Mouse (Mus musculus): ENCODE measurements around the gene Psapl1. TPM values are rescaled to one million over a fixed set of nuclear protein-coding genes. Genes with fewer than 3 reads are reported as not detected.

The Psapl1 gene
- polyA plus RNA-seq, 1 experiment from 2014 or later = 0.12 TPM

DNA sequence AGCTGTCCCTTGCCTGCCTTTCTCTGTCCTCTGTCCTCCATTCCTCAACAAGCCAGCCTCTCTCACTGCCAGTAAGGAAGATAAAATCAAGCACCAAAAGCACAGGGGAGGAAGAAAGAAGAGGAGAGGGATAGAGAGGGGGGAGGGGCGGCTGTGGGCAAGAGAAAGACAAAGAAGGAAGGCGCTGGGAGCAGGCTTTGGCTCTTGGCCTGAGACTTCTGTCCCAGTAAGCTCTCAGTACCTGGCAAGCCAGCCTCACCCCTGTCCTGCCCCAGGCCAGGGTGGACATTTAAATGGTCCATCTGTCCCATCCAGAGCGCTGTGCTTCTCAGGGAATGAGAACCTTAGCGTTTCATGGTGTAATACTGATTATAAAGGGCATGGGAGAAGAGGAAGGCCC lies 9.2 kb upstream of the Psapl1 start:
- Histone ChIP-seq H3K27me3 (ENCODE audit: control insufficient read depth, insufficient read depth, low read length) (no peaks in the 10 kb centered on the region), H3K4me3 (ENCODE audit: low read length) (no peak overlapping the region), H3K9me3 (replicated peaks; ENCODE audit: control insufficient read depth, low read length) (no peaks in the 10 kb centered on the region), H3K9ac (ENCODE audit: low read length) (no peak overlapping the region), H3K4me1 (ENCODE audit: control insufficient read depth, insufficient read depth, low read length) (peaks cover 4% of the 10 kb centered on the region; the same call in 1 of the 2 replicates), H3K27ac (ENCODE audit: low read length) (no peak overlapping the region), H3K36me3 (ENCODE audit: control insufficient read depth, insufficient read depth) (no peaks in the 10 kb centered on the region), H3K4me2 (ENCODE audit: low read depth, low read length) (no peak overlapping the region)
- no peak for ATAC-seq (replicated peaks; ENCODE audit: extremely low read depth, insufficient read depth, low FRiP score)
- 61% methylated on average over 4 of the region's 4 CpGs for WGBS

DNA sequence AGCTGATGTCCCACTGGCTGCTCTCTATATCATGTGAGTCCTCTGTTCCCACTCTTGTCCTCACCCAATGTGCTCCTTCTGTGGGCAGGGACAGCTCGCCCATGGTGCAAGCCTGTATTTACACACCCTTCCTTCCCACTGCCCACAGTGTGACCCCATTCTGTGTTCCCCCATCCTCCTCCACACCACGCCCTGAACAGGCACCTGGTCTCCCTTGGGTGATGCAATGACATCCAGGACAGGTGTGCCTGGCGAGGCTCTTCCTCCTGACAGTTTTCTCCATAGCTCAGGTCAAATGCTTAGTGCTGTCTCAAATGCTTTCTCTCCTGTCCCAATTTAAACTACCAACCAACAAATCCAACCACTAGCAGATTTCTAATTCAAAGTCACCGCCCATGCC lies 8.4 kb upstream of the Psapl1 start:
- WGBS = 89% methylated on average over 4 of the region's 4 CpGs

DNA sequence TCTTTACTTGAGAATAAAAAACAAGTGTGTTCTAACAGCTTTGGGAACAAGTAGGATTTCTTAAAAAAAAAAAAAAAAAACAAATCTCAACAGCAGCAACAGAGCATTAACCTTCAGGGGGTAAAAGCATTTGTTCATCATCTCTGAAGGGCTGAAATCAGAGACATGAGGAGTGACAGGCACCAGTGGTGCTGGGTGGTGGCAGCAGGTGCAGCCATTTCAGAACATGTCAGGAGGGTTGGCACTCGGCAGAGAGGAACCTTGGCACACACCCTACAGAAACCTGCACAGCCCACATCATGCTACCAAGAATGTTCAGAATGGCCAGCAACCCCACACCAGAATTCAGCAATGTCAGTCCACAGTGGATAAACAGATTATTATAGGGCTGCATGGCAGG lies 4.3 kb upstream of the Psapl1 start:
- ATAC-seq (replicated peaks; ENCODE audit: extremely low read depth, insufficient read depth, low FRiP score) = no peak
- Histone ChIP-seq H3K9me3 (replicated peaks; ENCODE audit: control insufficient read depth, low read length) (no peaks in the 10 kb centered on the region), H3K27ac (ENCODE audit: low read length) (no peak overlapping the region), H3K36me3 (ENCODE audit: control insufficient read depth, insufficient read depth) (no peaks in the 10 kb centered on the region), H3K4me3 (ENCODE audit: low read length) (no peak overlapping the region), H3K4me2 (ENCODE audit: low read depth, low read length) (no peak overlapping the region), H3K9ac (ENCODE audit: low read length) (no peak overlapping the region), H3K27me3 (ENCODE audit: control insufficient read depth, insufficient read depth, low read length) (no peaks in the 10 kb centered on the region), H3K4me1 (ENCODE audit: control insufficient read depth, insufficient read depth, low read length) (peaks cover 6% of the 10 kb centered on the region)
- 52% methylated on average over 1 of the region's 1 CpGs for WGBS

More for the DNA sequence above, 8.4 kb upstream of the Psapl1 start:
- Histone ChIP-seq H3K9me3 (replicated peaks; ENCODE audit: control insufficient read depth, low read length) (no peaks in the 10 kb centered on the region), H3K27ac (ENCODE audit: low read length) (no peak overlapping the region), H3K4me3 (ENCODE audit: low read length) (no peak overlapping the region), H3K27me3 (ENCODE audit: control insufficient read depth, insufficient read depth, low read length) (no peaks in the 10 kb centered on the region), H3K36me3 (ENCODE audit: control insufficient read depth, insufficient read depth) (no peaks in the 10 kb centered on the region), H3K9ac (ENCODE audit: low read length) (no peak overlapping the region), H3K4me2 (ENCODE audit: low read depth, low read length) (no peak overlapping the region), H3K4me1 (ENCODE audit: control insufficient read depth, insufficient read depth, low read length) (peaks cover 4% of the 10 kb centered on the region; the same call in 1 of the 2 replicates)
- no peak for ATAC-seq (replicated peaks; ENCODE audit: extremely low read depth, insufficient read depth, low FRiP score)

DNA sequence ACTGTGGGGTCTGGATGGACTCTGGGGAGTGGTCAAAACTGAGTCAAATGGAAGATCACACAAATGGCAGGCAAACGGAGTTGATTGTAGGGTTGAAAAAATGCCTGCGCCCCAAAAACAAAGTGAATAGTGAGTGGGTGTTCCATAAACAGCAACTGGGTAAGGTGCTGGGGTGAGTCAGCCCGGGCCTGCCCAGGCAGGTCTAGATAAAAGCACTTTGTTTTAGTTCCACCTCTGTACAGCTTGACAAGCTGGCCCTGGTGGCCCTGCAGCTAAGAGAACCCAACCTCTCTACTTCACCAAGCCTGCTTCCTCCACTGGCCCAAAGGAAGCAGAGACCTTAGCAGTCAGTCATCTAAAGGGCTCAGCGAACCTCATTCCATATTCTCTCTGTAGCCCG lies 1.0 kb upstream of the Psapl1 start:
- Histone ChIP-seq H3K4me3 (ENCODE audit: low read length) (no peak overlapping the region), H3K27ac (ENCODE audit: low read length) (no peak overlapping the region), H3K9ac (ENCODE audit: low read length) (no peak overlapping the region), H3K27me3 (ENCODE audit: control insufficient read depth, insufficient read depth, low read length) (no peaks in the 10 kb centered on the region), H3K4me2 (ENCODE audit: low read depth, low read length) (no peak overlapping the region), H3K9me3 (replicated peaks; ENCODE audit: control insufficient read depth, low read length) (no peaks in the 10 kb centered on the region), H3K36me3 (ENCODE audit: control insufficient read depth, insufficient read depth) (no peaks in the 10 kb centered on the region), H3K4me1 (ENCODE audit: control insufficient read depth, insufficient read depth, low read length) (peaks cover 3% of the 10 kb centered on the region)
- WGBS = 67% methylated on average over 5 of the region's 5 CpGs
- ATAC-seq (replicated peaks; ENCODE audit: extremely low read depth, insufficient read depth, low FRiP score) = no peak

DNA sequence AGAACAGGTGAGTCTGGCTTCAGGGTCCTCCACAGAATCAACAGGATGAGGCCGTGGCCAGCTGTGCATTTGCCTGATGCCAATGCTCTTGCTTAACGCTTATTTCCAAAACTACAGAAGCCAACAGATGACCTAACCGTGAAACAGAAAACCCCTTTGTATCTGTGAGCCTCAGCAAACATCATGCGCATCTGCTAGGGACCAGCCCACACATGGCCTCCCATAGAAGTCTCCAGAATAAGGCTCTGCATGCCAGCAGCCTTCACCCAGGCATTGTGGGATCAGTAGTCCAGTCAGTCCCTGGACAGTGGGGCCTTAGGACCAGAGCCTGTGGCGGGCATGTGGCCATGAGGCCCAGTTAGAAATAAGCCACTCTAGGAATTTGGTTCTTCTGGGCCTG lies 400 bp upstream of the Psapl1 start:
- H3K27ac ChIP-seq (ENCODE audit: low read length) = no peak overlapping the region
- no peak for ATAC-seq (replicated peaks; ENCODE audit: extremely low read depth, insufficient read depth, low FRiP score)
- 80% methylated on average over 5 of the region's 5 CpGs for WGBS

DNA sequence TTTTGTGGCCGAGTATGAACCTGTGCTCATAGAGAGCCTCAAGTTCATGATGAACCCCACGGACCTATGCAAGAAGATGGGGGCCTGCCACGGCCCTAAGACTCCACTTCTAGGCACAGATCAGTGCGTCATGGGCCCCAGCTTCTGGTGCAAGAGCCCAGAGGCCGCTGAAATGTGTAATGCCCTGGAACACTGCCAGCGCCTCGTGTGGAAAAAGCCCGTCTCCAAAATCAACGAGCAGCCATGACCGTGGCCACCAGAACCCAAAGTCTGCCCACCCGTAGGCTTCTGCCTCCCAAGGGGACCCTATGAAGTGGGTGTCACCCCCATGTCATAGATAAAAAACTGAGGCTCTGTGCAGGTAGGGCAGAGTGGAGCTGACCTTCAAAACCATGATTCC lies 1.6 kb downstream of the Psapl1 start:
- H3K27me3 ChIP-seq (ENCODE audit: control insufficient read depth, insufficient read depth, low read length) = no peaks in the 10 kb centered on the region
- H3K9me3 ChIP-seq (replicated peaks; ENCODE audit: control insufficient read depth, low read length) = no peaks in the 10 kb centered on the region
- H3K4me3 ChIP-seq (ENCODE audit: low read length) = no peak overlapping the region
- no peak overlapping the region for H3K27ac ChIP-seq (ENCODE audit: low read length)
- no peaks in the 10 kb centered on the region for H3K36me3 ChIP-seq (ENCODE audit: control insufficient read depth, insufficient read depth)
- 53% methylated on average over 11 of the region's 11 CpGs for WGBS
- no peak for ATAC-seq (replicated peaks; ENCODE audit: extremely low read depth, insufficient read depth, low FRiP score)
- H3K4me1 ChIP-seq (ENCODE audit: control insufficient read depth, insufficient read depth, low read length) = peaks cover 3% of the 10 kb centered on the region
- H3K9ac ChIP-seq (ENCODE audit: low read length) = no peak overlapping the region
- no peak overlapping the region for H3K4me2 ChIP-seq (ENCODE audit: low read depth, low read length)

More for the DNA sequence above, 400 bp upstream of the Psapl1 start:
- H3K9ac ChIP-seq (ENCODE audit: low read length) = no peak overlapping the region
- H3K4me1 ChIP-seq (ENCODE audit: control insufficient read depth, insufficient read depth, low read length) = peaks cover 3% of the 10 kb centered on the region
- H3K36me3 ChIP-seq (ENCODE audit: control insufficient read depth, insufficient read depth) = no peaks in the 10 kb centered on the region
- no peaks in the 10 kb centered on the region for H3K27me3 ChIP-seq (ENCODE audit: control insufficient read depth, insufficient read depth, low read length)
- no peaks in the 10 kb centered on the region for H3K9me3 ChIP-seq (replicated peaks; ENCODE audit: control insufficient read depth, low read length)
- H3K4me3 ChIP-seq (ENCODE audit: low read length) = no peak overlapping the region
- no peak overlapping the region for H3K4me2 ChIP-seq (ENCODE audit: low read depth, low read length)

DNA sequence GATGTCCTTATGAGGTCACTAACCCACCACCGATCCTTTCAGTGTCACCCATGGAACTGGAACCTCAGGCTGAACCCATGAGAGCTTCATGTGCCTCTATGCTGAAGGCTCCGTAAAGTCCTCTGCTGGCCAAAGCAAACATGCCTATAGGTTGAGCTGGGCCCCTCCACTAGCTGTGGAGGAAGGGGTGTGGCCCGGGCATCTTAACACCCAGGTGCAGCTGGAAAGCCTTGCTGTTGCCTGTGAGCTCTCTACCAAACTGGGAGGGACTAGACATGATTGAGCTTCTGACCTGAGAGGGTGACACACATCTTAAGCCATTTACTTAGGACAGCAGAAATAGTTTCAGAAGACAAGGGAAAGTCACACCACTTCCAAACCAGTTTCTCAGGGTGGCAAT lies 5.0 kb downstream of the Psapl1 start:
- Histone ChIP-seq H3K27me3 (ENCODE audit: control insufficient read depth, insufficient read depth, low read length) (no peaks in the 10 kb centered on the region), H3K9ac (ENCODE audit: low read length) (no peak overlapping the region), H3K27ac (ENCODE audit: low read length) (no peak overlapping the region), H3K4me2 (ENCODE audit: low read depth, low read length) (no peak overlapping the region), H3K36me3 (ENCODE audit: control insufficient read depth, insufficient read depth) (no peaks in the 10 kb centered on the region), H3K4me3 (ENCODE audit: low read length) (no peak overlapping the region), H3K9me3 (replicated peaks; ENCODE audit: control insufficient read depth, low read length) (no peaks in the 10 kb centered on the region), H3K4me1 (ENCODE audit: control insufficient read depth, insufficient read depth, low read length) (no peaks in the 10 kb centered on the region)
- no peak for ATAC-seq (replicated peaks; ENCODE audit: extremely low read depth, insufficient read depth, low FRiP score)
- WGBS = 84% methylated on average over 3 of the region's 3 CpGs

DNA sequence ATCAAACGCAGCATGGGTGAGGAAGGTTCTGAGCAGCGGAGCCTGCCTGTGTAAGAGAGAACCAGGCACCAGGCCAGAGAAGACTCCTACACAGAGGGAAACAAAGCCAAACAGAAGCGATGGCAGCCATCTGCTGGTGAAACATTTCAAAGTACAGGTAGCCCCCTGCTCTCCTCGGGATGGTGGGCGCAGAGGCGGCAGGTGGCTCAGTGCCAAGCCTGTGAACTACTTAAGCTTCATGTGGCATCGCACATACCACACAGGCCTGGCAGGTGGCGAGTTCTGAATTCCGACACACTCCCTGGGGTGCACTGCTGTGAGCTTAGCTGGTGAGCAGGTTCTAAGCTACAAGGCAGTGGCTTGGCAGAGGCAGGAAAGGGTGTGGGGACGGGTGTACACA lies 9.5 kb downstream of the Psapl1 start:
- Histone ChIP-seq H3K4me2 (ENCODE audit: low read depth, low read length) (no peak overlapping the region), H3K36me3 (ENCODE audit: control insufficient read depth, insufficient read depth) (no peaks in the 10 kb centered on the region), H3K27ac (ENCODE audit: low read length) (no peak overlapping the region), H3K9ac (ENCODE audit: low read length) (no peak overlapping the region), H3K4me1 (ENCODE audit: control insufficient read depth, insufficient read depth, low read length) (no peaks in the 10 kb centered on the region), H3K4me3 (ENCODE audit: low read length) (no peak overlapping the region), H3K9me3 (replicated peaks; ENCODE audit: control insufficient read depth, low read length) (peaks cover 10% of the 10 kb centered on the region), H3K27me3 (ENCODE audit: control insufficient read depth, insufficient read depth, low read length) (no peaks in the 10 kb centered on the region)
- ATAC-seq (replicated peaks; ENCODE audit: extremely low read depth, insufficient read depth, low FRiP score) = no peak
- WGBS = 71% methylated on average over 10 of the region's 10 CpGs

DNA sequence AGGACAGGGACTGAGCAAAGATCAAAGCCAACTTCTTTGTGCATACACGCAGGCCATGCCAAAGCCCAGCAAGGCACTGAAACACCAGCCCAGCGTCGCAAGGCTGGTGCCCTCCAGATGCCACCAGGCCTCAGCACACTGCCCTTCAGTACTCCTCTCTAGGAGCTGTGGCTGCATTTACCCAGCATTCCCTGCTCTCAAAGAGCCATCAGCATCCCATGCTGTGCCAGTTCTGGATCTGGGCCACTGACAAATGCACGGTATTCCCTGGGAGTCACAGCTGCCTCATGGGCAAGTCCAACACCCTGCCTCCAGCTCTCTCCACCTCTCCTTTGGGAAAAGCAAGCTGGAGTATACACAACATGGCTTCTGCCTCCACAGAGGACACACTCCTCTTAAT lies 16.3 kb downstream of the Psapl1 start:
- Histone ChIP-seq H3K27me3 (ENCODE audit: control insufficient read depth, insufficient read depth, low read length) (no peaks in the 10 kb centered on the region; the same call in 1 of the 2 replicates), H3K4me2 (ENCODE audit: low read depth, low read length) (no peak overlapping the region), H3K9ac (ENCODE audit: low read length) (no peak overlapping the region), H3K9me3 (replicated peaks; ENCODE audit: control insufficient read depth, low read length) (peaks cover 5% of the 10 kb centered on the region), H3K4me3 (ENCODE audit: low read length) (no peak overlapping the region), H3K27ac (ENCODE audit: low read length) (no peak overlapping the region), H3K36me3 (ENCODE audit: control insufficient read depth, insufficient read depth) (no peaks in the 10 kb centered on the region), H3K4me1 (ENCODE audit: control insufficient read depth, insufficient read depth, low read length) (no peaks in the 10 kb centered on the region)
- WGBS = 77% methylated on average over 4 of the region's 4 CpGs
- no peak for ATAC-seq (replicated peaks; ENCODE audit: extremely low read depth, insufficient read depth, low FRiP score)

DNA sequence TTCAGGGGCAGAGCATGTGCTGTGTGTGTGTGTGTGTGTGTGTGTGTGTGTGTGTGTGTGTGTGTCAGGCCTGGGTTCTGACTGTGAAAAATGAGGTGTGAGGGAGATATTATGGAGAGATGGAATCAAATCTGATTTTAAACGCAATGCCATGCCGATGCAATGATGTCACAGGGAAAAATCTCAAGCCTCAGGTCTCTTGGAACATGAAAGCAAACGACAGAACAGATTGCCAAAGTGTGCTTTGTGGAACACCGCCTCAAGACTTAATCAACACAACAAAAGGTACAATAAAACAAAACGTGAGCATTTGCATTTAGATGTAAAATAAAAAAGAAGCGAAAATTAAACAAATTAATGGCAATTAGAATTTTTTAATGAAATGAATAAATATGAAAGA lies 16.8 kb downstream of the Psapl1 start:
- H3K4me3 ChIP-seq (ENCODE audit: low read length) = no peak overlapping the region
- WGBS = 69% methylated on average over 6 of the region's 6 CpGs
- no peaks in the 10 kb centered on the region for H3K36me3 ChIP-seq (ENCODE audit: control insufficient read depth, insufficient read depth)
- H3K27ac ChIP-seq (ENCODE audit: low read length) = no peak overlapping the region
- H3K27me3 ChIP-seq (ENCODE audit: control insufficient read depth, insufficient read depth, low read length) = no peaks in the 10 kb centered on the region; the same call in 1 of the 2 replicates
- no peak overlapping the region for H3K9ac ChIP-seq (ENCODE audit: low read length)
- H3K9me3 ChIP-seq (replicated peaks; ENCODE audit: control insufficient read depth, low read length) = peaks cover 5% of the 10 kb centered on the region
- no peak overlapping the region for H3K4me2 ChIP-seq (ENCODE audit: low read depth, low read length)
- ATAC-seq (replicated peaks; ENCODE audit: extremely low read depth, insufficient read depth, low FRiP score) = no peak
- no peaks in the 10 kb centered on the region for H3K4me1 ChIP-seq (ENCODE audit: control insufficient read depth, insufficient read depth, low read length)
